Mouse (Mus musculus): ENCODE measurements at regions not wholly inside any gene's neighbourhood (a gene's known extent, or its start where the extent isn't known, plus 50 kb on each side); places are given as distances from the start of the nearest gene placed in this dataset.

GRCm38 (mm10) chr12:54369217-54369616, 165.6 kb upstream of the Egln3 start:
- H3K4me3 ChIP-seq = no peak overlapping the region
- no peaks in the 10 kb centered on the region for H3K9me3 ChIP-seq (replicated peaks)
- no peaks in the 10 kb centered on the region for H3K4me1 ChIP-seq
- H3K36me3 ChIP-seq = no peaks in the 10 kb centered on the region
- ATAC-seq = no peak
- WGBS (ENCODE audit: insufficient replicate concordance) = 50% methylated on average over 5 of the region's 5 CpGs
- no peaks in the 10 kb centered on the region for H3K27me3 ChIP-seq (replicated peaks)
- no peak overlapping the region for H3K27ac ChIP-seq
- H3K9ac ChIP-seq = no peak overlapping the region
- H3K4me2 ChIP-seq = no peak overlapping the region

- no peak for ATAC-seq
Measured at GRCm38 (mm10) chr12:54364381-54365095, 160.9 kb upstream of the Egln3 start.

GRCm38 (mm10) chr12:54361762-54362161, 158.1 kb upstream of the Egln3 start:
- Histone ChIP-seq H3K27me3 (replicated peaks) (no peaks in the 10 kb centered on the region), H3K27ac (no peak overlapping the region), H3K4me2 (no peak overlapping the region), H3K9me3 (replicated peaks) (no peaks in the 10 kb centered on the region), H3K9ac (no peak overlapping the region), H3K4me3 (no peak overlapping the region), H3K36me3 (no peaks in the 10 kb centered on the region), H3K4me1 (no peaks in the 10 kb centered on the region)
- 74% methylated on average over 4 of the region's 4 CpGs for WGBS (ENCODE audit: insufficient replicate concordance)
- no peak for ATAC-seq

More at GRCm38 (mm10) chr12:54364381-54365095, 160.9 kb upstream of the Egln3 start:
- Histone ChIP-seq H3K4me3 (no peak overlapping the region), H3K4me1 (no peaks in the 10 kb centered on the region), H3K27me3 (replicated peaks) (no peaks in the 10 kb centered on the region), H3K27ac (no peak overlapping the region), H3K9me3 (replicated peaks) (no peaks in the 10 kb centered on the region), H3K9ac (no peak overlapping the region), H3K4me2 (no peak overlapping the region), H3K36me3 (no peaks in the 10 kb centered on the region)
- 69% methylated on average over 11 of the region's 11 CpGs for WGBS (ENCODE audit: insufficient replicate concordance)

- Histone ChIP-seq H3K27ac (no peak overlapping the region), H3K9me3 (replicated peaks) (no peaks in the 10 kb centered on the region), H3K27me3 (replicated peaks) (no peaks in the 10 kb centered on the region), H3K36me3 (no peaks in the 10 kb centered on the region), H3K4me2 (no peak overlapping the region), H3K4me3 (no peak overlapping the region), H3K4me1 (no peaks in the 10 kb centered on the region), H3K9ac (no peak overlapping the region)
- no peak for ATAC-seq
- WGBS (ENCODE audit: insufficient replicate concordance) = 60% methylated on average over 6 of the region's 6 CpGs
Measured at GRCm38 (mm10) chr12:54354187-54354586, 150.5 kb upstream of the Egln3 start.

GRCm38 (mm10) chr12:54353694-54354093, 150.0 kb upstream of the Egln3 start:
- ATAC-seq = no peak
- Histone ChIP-seq H3K4me3 (no peak overlapping the region), H3K27ac (no peak overlapping the region), H3K27me3 (replicated peaks) (no peaks in the 10 kb centered on the region), H3K4me2 (no peak overlapping the region), H3K4me1 (no peaks in the 10 kb centered on the region), H3K9ac (no peak overlapping the region), H3K9me3 (replicated peaks) (no peaks in the 10 kb centered on the region), H3K36me3 (no peaks in the 10 kb centered on the region)
- 57% methylated on average over 7 of the region's 7 CpGs for WGBS (ENCODE audit: insufficient replicate concordance)

GRCm38 (mm10) chr12:54352963-54353606, 149.4 kb upstream of the Egln3 start:
- no peaks in the 10 kb centered on the region for H3K27me3 ChIP-seq (replicated peaks)
- 68% methylated on average over 10 of the region's 10 CpGs for WGBS (ENCODE audit: insufficient replicate concordance)
- no peaks in the 10 kb centered on the region for H3K36me3 ChIP-seq
- no peaks in the 10 kb centered on the region for H3K9me3 ChIP-seq (replicated peaks)
- H3K4me2 ChIP-seq = no peak overlapping the region
- no peak overlapping the region for H3K27ac ChIP-seq
- no peak overlapping the region for H3K4me3 ChIP-seq
- no peaks in the 10 kb centered on the region for H3K4me1 ChIP-seq
- ATAC-seq = no peak
- no peak overlapping the region for H3K9ac ChIP-seq

- no peak for ATAC-seq
- Histone ChIP-seq H3K36me3 (no peaks in the 10 kb centered on the region), H3K4me2 (no peak overlapping the region), H3K4me3 (no peak overlapping the region), H3K9ac (no peak overlapping the region), H3K27me3 (replicated peaks) (no peaks in the 10 kb centered on the region), H3K27ac (no peak overlapping the region), H3K4me1 (no peaks in the 10 kb centered on the region), H3K9me3 (replicated peaks) (no peaks in the 10 kb centered on the region)
- WGBS (ENCODE audit: insufficient replicate concordance) = 30% methylated on average over 1 of the region's 1 CpGs
Measured at GRCm38 (mm10) chr12:54350293-54350692, 146.6 kb upstream of the Egln3 start.

- H3K9ac ChIP-seq = no peak overlapping the region
- no peak overlapping the region for H3K4me2 ChIP-seq
- H3K4me1 ChIP-seq = no peaks in the 10 kb centered on the region
- H3K4me3 ChIP-seq = no peak overlapping the region
- ATAC-seq = no peak
- no peaks in the 10 kb centered on the region for H3K27me3 ChIP-seq (replicated peaks)
- no peak overlapping the region for H3K27ac ChIP-seq
- WGBS (ENCODE audit: insufficient replicate concordance) = 50% methylated on average over 2 of the region's 2 CpGs
- H3K9me3 ChIP-seq (replicated peaks) = no peaks in the 10 kb centered on the region
- H3K36me3 ChIP-seq = no peaks in the 10 kb centered on the region
Measured at GRCm38 (mm10) chr12:54349403-54349802, 145.7 kb upstream of the Egln3 start.

GRCm38 (mm10) chr12:54343493-54343892, 139.8 kb upstream of the Egln3 start:
- H3K27ac ChIP-seq = no peak overlapping the region
- no peaks in the 10 kb centered on the region for H3K9me3 ChIP-seq (replicated peaks)
- 60% methylated on average over 5 of the region's 5 CpGs for WGBS (ENCODE audit: insufficient replicate concordance)

GRCm38 (mm10) chr12:54335509-54335908, 131.8 kb upstream of the Egln3 start:
- no peaks in the 10 kb centered on the region for H3K27me3 ChIP-seq (replicated peaks)
- H3K9ac ChIP-seq = no peak overlapping the region
- H3K4me2 ChIP-seq = no peak overlapping the region
- no peak overlapping the region for H3K27ac ChIP-seq
- H3K9me3 ChIP-seq (replicated peaks) = no peaks in the 10 kb centered on the region
- no peaks in the 10 kb centered on the region for H3K36me3 ChIP-seq
- ATAC-seq = no peak
- H3K4me1 ChIP-seq = no peaks in the 10 kb centered on the region
- no peak overlapping the region for H3K4me3 ChIP-seq
- 41% methylated on average over 2 of the region's 2 CpGs for WGBS (ENCODE audit: insufficient replicate concordance)

More at GRCm38 (mm10) chr12:54343493-54343892, 139.8 kb upstream of the Egln3 start:
- Histone ChIP-seq H3K9ac (no peak overlapping the region), H3K36me3 (no peaks in the 10 kb centered on the region), H3K4me3 (no peak overlapping the region), H3K4me1 (no peaks in the 10 kb centered on the region), H3K4me2 (no peak overlapping the region), H3K27me3 (replicated peaks) (no peaks in the 10 kb centered on the region)
- no peak for ATAC-seq

- Histone ChIP-seq H3K27me3 (replicated peaks) (no peaks in the 10 kb centered on the region), H3K27ac (no peak overlapping the region), H3K4me2 (no peak overlapping the region), H3K36me3 (no peaks in the 10 kb centered on the region), H3K4me3 (no peak overlapping the region), H3K9me3 (replicated peaks) (no peaks in the 10 kb centered on the region), H3K9ac (no peak overlapping the region), H3K4me1 (no peaks in the 10 kb centered on the region)
- ATAC-seq = no peak
- WGBS (ENCODE audit: insufficient replicate concordance) = 44% methylated on average over 9 of the region's 9 CpGs
Measured at GRCm38 (mm10) chr12:54334491-54335132, 131.0 kb upstream of the Egln3 start.

- Histone ChIP-seq H3K4me2 (no peak overlapping the region), H3K27me3 (replicated peaks) (no peaks in the 10 kb centered on the region), H3K9ac (no peak overlapping the region), H3K4me3 (no peak overlapping the region), H3K27ac (no peak overlapping the region), H3K9me3 (replicated peaks) (no peaks in the 10 kb centered on the region), H3K36me3 (no peaks in the 10 kb centered on the region), H3K4me1 (no peaks in the 10 kb centered on the region)
- WGBS (ENCODE audit: insufficient replicate concordance) = 66% methylated on average over 14 of the region's 14 CpGs
- no peak for ATAC-seq
Measured at GRCm38 (mm10) chr12:54333632-54334321, 130.1 kb upstream of the Egln3 start.
